Comparison of ENCODE assay signal across 8 mouse cellular contexts in the genomic region with DNA sequence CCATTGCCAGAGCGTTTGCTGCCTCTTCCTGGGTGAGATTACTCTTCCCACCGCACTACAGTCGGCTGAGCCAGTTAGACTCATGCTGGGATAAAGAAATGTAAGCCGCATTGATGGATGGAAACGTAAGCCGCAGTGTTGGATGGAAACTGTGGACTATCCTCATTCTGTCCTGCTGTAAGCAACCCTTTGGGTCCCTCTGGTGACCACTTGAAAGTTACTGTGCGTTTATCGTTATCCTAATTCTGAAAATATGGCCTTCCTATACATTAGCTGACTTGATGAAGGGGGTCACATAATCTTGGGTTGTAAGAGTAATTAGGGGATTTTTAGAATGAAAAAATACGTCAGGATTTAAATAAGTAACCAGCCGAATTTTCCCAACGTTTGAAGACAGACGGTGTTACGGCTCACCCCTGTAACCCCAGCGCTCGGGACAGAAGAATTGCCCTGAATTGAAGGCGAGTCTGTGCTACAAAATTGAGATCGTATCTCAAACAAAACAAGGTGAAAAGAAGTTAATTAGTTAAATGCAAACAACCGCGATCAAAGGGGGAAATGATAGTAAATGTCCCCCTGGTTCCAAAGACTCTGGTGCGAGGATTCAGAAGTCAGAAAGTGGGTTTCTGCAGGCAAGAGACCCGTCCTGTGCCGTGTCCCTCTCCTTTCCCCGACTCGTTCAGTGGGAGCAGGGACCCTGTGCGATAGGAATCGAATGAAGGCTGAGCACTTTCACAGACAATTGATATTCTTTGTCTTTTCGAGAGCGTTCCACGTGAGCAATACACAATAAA. TPM values are rescaled to one million over a fixed set of nuclear protein-coding genes. Genes with fewer than 3 reads are reported as not detected.
DNase-seq lines count a peak whose midpoint lies in the region; ATAC-seq and TF ChIP-seq lines count a peak whose summit lies in the region.

No protein-coding gene starts in this region.

- peak overlapping the region; percentile 51 for H3K4me3 ChIP-seq in lung, adult 2 months (replicated peaks; ENCODE audit: extremely low read depth, low read depth, low read length)
- H3K4me3 ChIP-seq in brown adipose tissue, adult 24 weeks (ENCODE audit: insufficient read depth, low read depth, low read length) = peak overlapping the region; percentile 56
- peak overlapping the region; percentile 48 for H3K4me3 ChIP-seq in forebrain, embryonic 14.5 days (ENCODE audit: low read depth, low read length)
- H3K4me3 ChIP-seq in intestine, postnatal 0 days (ENCODE audit: low read depth, low read length) = peak overlapping the region; percentile 57
- peak overlapping the region; percentile 93 for H3K4me3 ChIP-seq in megakaryocyte, embryonic 14.5 days (replicated peaks)
- H3K4me3 ChIP-seq in stomach, embryonic 16.5 days (replicated peaks; ENCODE audit: low read length) = peak overlapping the region; percentile 63

- ATAC-seq in forebrain, embryonic 14.5 days = peak; percentile 72
- peak; percentile 27; the same call in 1 of the 2 replicates for ATAC-seq in intestine, postnatal 0 days
- peak; percentile 52; the same call in 1 of the 2 replicates for ATAC-seq in stomach, embryonic 16.5 days (ENCODE audit: insufficient read depth, low FRiP score)

- peak overlapping the region; percentile 52 for H3K9ac ChIP-seq in forebrain, embryonic 14.5 days (ENCODE audit: low read length)
- H3K9ac ChIP-seq in intestine, postnatal 0 days (ENCODE audit: low read depth, low read length) = peak overlapping the region; percentile 31; the same call in 1 of the 2 replicates
- H3K9ac ChIP-seq in stomach, embryonic 16.5 days (ENCODE audit: low read length) = peak overlapping the region; percentile 59

- H3K27me3 ChIP-seq in forebrain, embryonic 14.5 days (replicated peaks; ENCODE audit: control insufficient read depth, insufficient read depth, low read length) = no peaks in the 10 kb centered on the region
- H3K27me3 ChIP-seq in intestine, postnatal 0 days (replicated peaks; ENCODE audit: control insufficient read depth, insufficient read depth, low read length) = no peaks in the 10 kb centered on the region; the same call in 1 of the 2 replicates
- H3K27me3 ChIP-seq in megakaryocyte, embryonic 14.5 days (replicated peaks) = peaks cover 35% of the 10 kb centered on the region
- no peaks in the 10 kb centered on the region for H3K27me3 ChIP-seq in stomach, embryonic 16.5 days (ENCODE audit: control insufficient read depth, insufficient read depth, low read length)

- H3K9me3 ChIP-seq in forebrain, embryonic 14.5 days (replicated peaks; ENCODE audit: control insufficient read depth, low read length) = no peaks in the 10 kb centered on the region
- no peaks in the 10 kb centered on the region for H3K9me3 ChIP-seq in intestine, postnatal 0 days (ENCODE audit: control insufficient read depth)
- no peaks in the 10 kb centered on the region for H3K9me3 ChIP-seq in megakaryocyte, embryonic 14.5 days
- no peaks in the 10 kb centered on the region for H3K9me3 ChIP-seq in stomach, embryonic 16.5 days (replicated peaks; ENCODE audit: control insufficient read depth, low read length)

- no peak overlapping the region for H3K27ac ChIP-seq in brown adipose tissue, adult 24 weeks (replicated peaks; ENCODE audit: low read depth, low read length)
- no peak overlapping the region for H3K27ac ChIP-seq in forebrain, embryonic 14.5 days (ENCODE audit: low read depth, low read length)
- no peak overlapping the region for H3K27ac ChIP-seq in intestine, postnatal 0 days (ENCODE audit: low read depth, low read length)
- H3K27ac ChIP-seq in stomach, embryonic 16.5 days (ENCODE audit: low read length) = no peak overlapping the region

- H3K36me3 ChIP-seq in forebrain, embryonic 14.5 days (ENCODE audit: control insufficient read depth, insufficient read depth, low read length) = no peaks in the 10 kb centered on the region
- H3K36me3 ChIP-seq in intestine, postnatal 0 days (ENCODE audit: control insufficient read depth, insufficient read depth) = no peaks in the 10 kb centered on the region
- H3K36me3 ChIP-seq in megakaryocyte, embryonic 14.5 days (replicated peaks; ENCODE audit: low read length) = no peaks in the 10 kb centered on the region
- no peaks in the 10 kb centered on the region for H3K36me3 ChIP-seq in stomach, embryonic 16.5 days (ENCODE audit: control insufficient read depth, insufficient read depth, low read length)

- peak overlapping the region; percentile 55 for H3K4me2 ChIP-seq in forebrain, embryonic 14.5 days (ENCODE audit: low read length)
- H3K4me2 ChIP-seq in intestine, postnatal 0 days (replicated peaks; ENCODE audit: low read depth) = peak overlapping the region; percentile 76
- peak overlapping the region; percentile 90 for H3K4me2 ChIP-seq in stomach, embryonic 16.5 days (ENCODE audit: low read depth, low read length)

- no peak for TF ChIP-seq CTCF in lung, adult 2 months (IDR thresholded peaks at IDR 0.05; ENCODE audit: insufficient read depth, low read length)
- TF ChIP-seq CTCF in intestine, postnatal 0 days (IDR thresholded peaks at IDR 0.05; ENCODE audit: low read depth) = peak; percentile 77

- H3K4me1 ChIP-seq in lung, adult 2 months (ENCODE audit: control insufficient read depth, insufficient read depth, low read length) = peaks cover 14% of the 10 kb centered on the region
- 0 out of 2 replicates have a peak, but pooled peaks cover 2% of the 10 kb centered on the region for H3K4me1 ChIP-seq in brown adipose tissue, adult 24 weeks (ENCODE audit: control insufficient read depth, insufficient read depth, insufficient read length, low read length)
- peaks cover 2% of the 10 kb centered on the region; the same call in 1 of the 2 replicates for H3K4me1 ChIP-seq in forebrain, embryonic 14.5 days (ENCODE audit: control insufficient read depth, insufficient read depth, low read length)
- no peaks in the 10 kb centered on the region for H3K4me1 ChIP-seq in intestine, postnatal 0 days (replicated peaks; ENCODE audit: control insufficient read depth, insufficient read depth, low read length)
- peaks cover 42% of the 10 kb centered on the region for H3K4me1 ChIP-seq in megakaryocyte, embryonic 14.5 days
- H3K4me1 ChIP-seq in stomach, embryonic 16.5 days (ENCODE audit: control insufficient read depth, insufficient read depth, low read length) = peaks cover 7% of the 10 kb centered on the region; the same call in 1 of the 2 replicates

- no peak for TF ChIP-seq POLR2A in lung, adult 2 months (IDR thresholded peaks at IDR 0.05; ENCODE audit: borderline replicate concordance, extremely low read depth, low read depth, low read length)

- WGBS in lung, adult 2 months = 3% methylated on average over 29 of the region's 29 CpGs
- under 1% methylated on average over 29 of the region's 29 CpGs for WGBS in forebrain, embryonic 14.5 days
- WGBS in intestine, postnatal 0 days = 3% methylated on average over 29 of the region's 29 CpGs
- under 1% methylated on average over 29 of the region's 29 CpGs for WGBS in stomach, embryonic 16.5 days

- peak; percentile 9 for DNase-seq in lung, adult 2 months
- no peak for DNase-seq in lung, postnatal 25 days (ENCODE audit: low spot score)
- DNase-seq in forebrain, embryonic 14.5 days (ENCODE audit: low spot score) = peak; percentile 80
- no peak for DNase-seq in natural killer cell, adult 2 months (ENCODE audit: low spot score in 2 of 2)

RNA-seq across cellular contexts. Expression of a gene that starts 17.3 kb away (rescaled TPM):
- polyA plus RNA-seq in lung, adult 2 months (2012; rRNA removed) = not detected in 2 replicates
- polyA plus RNA-seq in brown adipose tissue, adult 24 weeks (2012; ENCODE audit: insufficient read depth, insufficient read length, missing spikeins) = not detected in 2 replicates
- polyA plus RNA-seq in forebrain, embryonic 14.5 days (2014; fragmentation: Nextera tagmentation; extraction: Ambion mirVana) = not detected in 2 replicates
- not detected in 2 replicates for polyA plus RNA-seq in intestine, postnatal 0 days (2015; fragmentation: Nextera tagmentation; extraction: Ambion mirVana)
- polyA plus RNA-seq in megakaryocyte, embryonic 14.5 days (2012; ENCODE audit: insufficient read depth, low replicate concordance) = not detected in 2 replicates
- not detected in 2 replicates for polyA plus RNA-seq in stomach, embryonic 16.5 days (2015; fragmentation: Nextera tagmentation; extraction: Ambion mirVana)

RNA-seq across cellular contexts. Expression of a gene that starts 36.7 kb away (rescaled TPM):
- not detected in 2 replicates for polyA plus RNA-seq in lung, adult 2 months (2012; rRNA removed)
- polyA plus RNA-seq in brown adipose tissue, adult 24 weeks (2012; ENCODE audit: insufficient read depth, insufficient read length, missing spikeins) = not detected in 2 replicates
- polyA plus RNA-seq in forebrain, embryonic 14.5 days (2014; fragmentation: Nextera tagmentation; extraction: Ambion mirVana) = not detected in 2 replicates
- polyA plus RNA-seq in intestine, postnatal 0 days (2015; fragmentation: Nextera tagmentation; extraction: Ambion mirVana) = not detected in 2 replicates
- not detected in 2 replicates for polyA plus RNA-seq in megakaryocyte, embryonic 14.5 days (2012; ENCODE audit: insufficient read depth, low replicate concordance)
- polyA plus RNA-seq in stomach, embryonic 16.5 days (2015; fragmentation: Nextera tagmentation; extraction: Ambion mirVana) = not detected in 2 replicates

Comparison
In these comparisons a context has a peak if more than half of its experiments do, and no peak if none do; other contexts are left out.
1. DNase-seq: peak in lung, adult 2 months (single experiment) and forebrain, embryonic 14.5 days (single experiment); none in lung, postnatal 25 days (single experiment) and natural killer cell, adult 2 months (0 of 2).
2. Peak in every context shown above with its lines, with median percentiles within 50 percentile points of each other: H3K4me3 ChIP-seq, ATAC-seq, H3K4me2 ChIP-seq and H3K9ac ChIP-seq.